Mouse (Mus musculus): ENCODE data around the gene Sord. TPM values are rescaled to one million over a fixed set of nuclear protein-coding genes. Genes with fewer than 3 reads are reported as not detected.
A peak's percentile ranks its signal among the peaks of the same experiment; 100 is the strongest.
"Not testable (repeated sequence)": the region's sequence is repeated elsewhere in the genome, so short reads cannot be mapped to it uniquely, and the experiment has no call there.

The Sord gene
- polyA plus RNA-seq (2015; fragmentation: Nextera tagmentation; extraction: Ambion mirVana): 33.8 and 49.9 TPM in 2 replicates

- no peaks in the 10 kb centered on the region for H3K27me3 ChIP-seq (replicated peaks)
- H3K36me3 ChIP-seq: no peaks in the 10 kb centered on the region
- peak within 1 kb of the TSS; percentile 90 for H3K4me2 ChIP-seq
- H3K9ac ChIP-seq: peak within 1 kb of the TSS; percentile 24; the same call in 1 of the 2 replicates
- ATAC-seq (ENCODE audit: insufficient read depth, low FRiP score, low read depth): peak; percentile 88
- H3K4me3 ChIP-seq (replicated peaks): peak within 1 kb of the TSS; percentile 66
- H3K4me1 ChIP-seq: no peaks in the 10 kb centered on the region
- H3K27ac ChIP-seq: peak within 1 kb of the TSS; percentile 44
- 1% methylated on average over 35 of the region's 35 CpGs for WGBS
- no peaks in the 10 kb centered on the region for H3K9me3 ChIP-seq
Observed at GRCm38 (mm10) chr2:122234611-122235288, at the start of gene Sord. Gene Sord (plus strand): TSS chr2:122234749.

GRCm38 (mm10) chr2:122185086-122185485, 49.5 kb upstream of the Sord start:
- H3K9ac ChIP-seq: no peak overlapping the region
- H3K27ac ChIP-seq: no peak overlapping the region
- no peaks in the 10 kb centered on the region for H3K27me3 ChIP-seq (replicated peaks)
- H3K4me2 ChIP-seq: no peak overlapping the region
- H3K9me3 ChIP-seq: no peaks in the 10 kb centered on the region
- no peaks in the 10 kb centered on the region for H3K4me1 ChIP-seq
- H3K4me3 ChIP-seq (replicated peaks): no peak overlapping the region
- H3K36me3 ChIP-seq: no peaks in the 10 kb centered on the region
- no peak for ATAC-seq (ENCODE audit: insufficient read depth, low FRiP score, low read depth)
- WGBS: 84% methylated on average over 4 of the region's 4 CpGs

- no peaks in the 10 kb centered on the region for H3K4me1 ChIP-seq
- H3K4me2 ChIP-seq: no peak within 1 kb of the TSS
- H3K27me3 ChIP-seq (replicated peaks): no peaks in the 10 kb centered on the region
- H3K27ac ChIP-seq: no peak within 1 kb of the TSS
- no peaks in the 10 kb centered on the region for H3K36me3 ChIP-seq
- 81% methylated on average over 17 of the region's 17 CpGs for WGBS
- ATAC-seq (ENCODE audit: insufficient read depth, low FRiP score, low read depth): no peak
- no peak within 1 kb of the TSS for H3K9ac ChIP-seq
- no peak within 1 kb of the TSS for H3K4me3 ChIP-seq (replicated peaks)
- no peaks in the 10 kb centered on the region for H3K9me3 ChIP-seq
Observed at GRCm38 (mm10) chr2:122186106-122186505, 48.4 kb upstream of the Sord start, which contains the start of the genes Patl2 and Terb2. Gene Patl2 (minus strand): TSS chr2:122186189. Gene Terb2 (plus strand): TSS chr2:122186272.

DNA sequence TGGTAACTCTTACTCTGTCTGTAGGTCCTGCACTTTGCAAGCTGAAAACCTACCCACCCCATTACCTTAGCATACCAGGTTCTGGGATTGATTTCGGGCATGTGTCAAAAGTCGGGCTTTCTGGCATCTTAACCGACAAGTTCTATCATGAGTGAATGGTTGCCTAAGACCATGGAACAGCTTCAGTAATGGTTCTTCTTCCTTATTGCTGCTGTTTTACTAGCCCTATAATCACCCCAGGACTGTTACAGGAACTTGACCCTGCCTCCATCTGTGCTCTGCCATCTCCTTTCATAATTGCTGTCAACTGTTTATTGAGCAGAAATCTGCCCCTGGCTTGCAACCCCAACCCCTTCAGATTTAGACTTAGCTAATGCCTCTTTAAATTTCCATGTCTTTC, 47.8 kb upstream of the Sord start:
- ATAC-seq (ENCODE audit: insufficient read depth, low FRiP score, low read depth): no peak
- H3K4me3 ChIP-seq (replicated peaks): no peak overlapping the region
- 83% methylated on average over 3 of the region's 3 CpGs for WGBS
- no peaks in the 10 kb centered on the region for H3K36me3 ChIP-seq
- no peak overlapping the region for H3K27ac ChIP-seq
- H3K27me3 ChIP-seq (replicated peaks): no peaks in the 10 kb centered on the region
- H3K9ac ChIP-seq: no peak overlapping the region
- H3K4me1 ChIP-seq: no peaks in the 10 kb centered on the region
- H3K9me3 ChIP-seq: no peaks in the 10 kb centered on the region
- H3K4me2 ChIP-seq: no peak overlapping the region

GRCm38 (mm10) chr2:122191849-122192248, 42.7 kb upstream of the Sord start:
- H3K36me3 ChIP-seq: no peaks in the 10 kb centered on the region
- 71% methylated on average over 3 of the region's 3 CpGs for WGBS
- H3K4me2 ChIP-seq: no peak overlapping the region
- H3K9ac ChIP-seq: no peak overlapping the region
- H3K9me3 ChIP-seq: no peaks in the 10 kb centered on the region
- H3K4me1 ChIP-seq: no peaks in the 10 kb centered on the region
- no peak overlapping the region for H3K4me3 ChIP-seq (replicated peaks)
- H3K27ac ChIP-seq: no peak overlapping the region
- no peak for ATAC-seq (ENCODE audit: insufficient read depth, low FRiP score, low read depth)
- no peaks in the 10 kb centered on the region for H3K27me3 ChIP-seq (replicated peaks)

DNA sequence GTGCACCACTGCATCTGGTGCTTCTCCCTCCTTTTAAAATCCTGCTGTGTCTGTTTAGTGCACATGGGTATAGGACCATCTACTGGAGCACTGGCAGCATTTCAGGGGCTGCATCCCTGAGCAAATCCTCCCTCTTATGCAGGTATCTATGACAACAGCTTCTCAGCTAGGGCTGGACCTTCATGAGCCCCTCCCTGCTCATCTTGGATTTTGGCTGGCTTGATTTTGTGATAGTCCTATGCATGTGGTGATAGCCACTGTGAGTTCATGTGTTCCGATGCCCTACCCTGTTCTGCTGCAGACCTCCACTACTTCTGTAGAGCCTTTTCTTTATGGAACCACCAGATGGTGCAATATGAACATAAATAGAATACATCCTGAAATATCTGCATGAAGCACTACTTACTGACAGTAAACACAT, 40.0 kb upstream of the Sord start:
- Histone ChIP-seq H3K4me2 (no peak overlapping the region), H3K9ac (no peak overlapping the region), H3K4me1 (no peaks in the 10 kb centered on the region), H3K27me3 (replicated peaks) (no peaks in the 10 kb centered on the region), H3K27ac (no peak overlapping the region), H3K4me3 (replicated peaks) (no peak overlapping the region), H3K9me3 (no peaks in the 10 kb centered on the region), H3K36me3 (no peaks in the 10 kb centered on the region)
- WGBS: 49% methylated on average over 1 of the region's 1 CpGs
- no peak for ATAC-seq (ENCODE audit: insufficient read depth, low FRiP score, low read depth)

DNA sequence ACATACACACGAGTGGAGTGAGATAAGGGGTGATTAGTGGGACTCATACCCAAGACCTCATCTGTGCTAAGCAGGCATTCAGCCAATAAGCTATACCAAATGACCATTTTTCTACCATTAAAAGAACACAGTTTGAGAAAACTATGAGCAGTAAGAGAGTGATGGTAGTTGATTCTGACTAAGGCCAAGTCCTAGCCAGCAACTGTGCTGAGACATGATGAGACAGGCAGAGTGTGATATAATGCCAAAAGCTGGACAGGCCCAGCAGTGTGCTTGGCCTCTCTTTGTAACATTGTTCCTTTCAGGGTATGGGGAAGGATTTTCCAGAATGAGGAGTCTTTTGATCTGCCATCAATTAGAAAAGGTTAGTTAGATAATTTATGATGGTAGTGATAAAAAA, 33.0 kb upstream of the Sord start:
- Histone ChIP-seq H3K27ac (no peak overlapping the region), H3K4me1 (0 out of 2 replicates have a peak, but pooled peaks cover under 1% of the 10 kb centered on the region), H3K9ac (no peak overlapping the region), H3K4me2 (no peak overlapping the region), H3K36me3 (no peaks in the 10 kb centered on the region), H3K4me3 (replicated peaks) (no peak overlapping the region), H3K9me3 (no peaks in the 10 kb centered on the region), H3K27me3 (replicated peaks) (no peaks in the 10 kb centered on the region)
- no peak for ATAC-seq (ENCODE audit: insufficient read depth, low FRiP score, low read depth)
- WGBS: 55% methylated on average over 1 of the region's 1 CpGs

DNA sequence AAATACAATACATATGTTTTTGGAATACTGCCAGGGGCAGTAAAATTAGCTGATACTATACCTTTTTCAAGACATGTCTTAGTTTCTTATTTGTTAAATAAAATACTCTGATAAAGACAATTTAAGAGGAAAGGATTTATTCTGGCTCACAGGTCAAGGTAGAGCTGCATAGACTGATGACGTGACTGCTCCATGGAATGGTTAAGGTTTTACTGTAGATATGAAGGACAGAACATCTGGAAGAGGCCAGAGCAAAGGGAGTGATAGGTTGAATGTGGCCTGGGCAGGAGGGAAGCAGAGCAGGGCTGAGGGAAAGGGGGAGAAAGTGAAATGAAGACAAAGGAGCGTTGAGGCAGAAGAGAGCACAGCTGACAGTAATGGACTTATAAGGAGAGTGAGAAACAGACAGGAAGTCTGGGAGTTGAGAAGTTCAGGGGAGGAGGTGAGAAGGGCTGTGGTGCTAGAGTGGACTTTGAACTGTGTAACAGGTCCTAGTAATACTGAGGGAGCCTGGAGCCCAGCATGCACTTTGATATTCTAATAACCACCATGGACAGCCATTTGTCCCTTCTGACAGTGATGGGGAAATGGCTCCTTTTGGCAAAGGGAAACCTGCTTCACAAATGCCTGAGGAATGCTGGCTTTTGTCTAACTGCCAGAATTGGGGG, 28.0 kb upstream of the Sord start:
- 0 out of 2 replicates have a peak, but pooled peaks cover 3% of the 10 kb centered on the region for H3K4me1 ChIP-seq
- no peaks in the 10 kb centered on the region for H3K36me3 ChIP-seq
- H3K9me3 ChIP-seq: no peaks in the 10 kb centered on the region
- 42% methylated on average over 2 of the region's 2 CpGs for WGBS
- H3K4me3 ChIP-seq (replicated peaks): no peak overlapping the region
- H3K9ac ChIP-seq: no peak overlapping the region
- no peaks in the 10 kb centered on the region for H3K27me3 ChIP-seq (replicated peaks)
- peak; percentile 70 for ATAC-seq (ENCODE audit: insufficient read depth, low FRiP score, low read depth)
- no peak overlapping the region; the same call in 1 of the 2 replicates for H3K27ac ChIP-seq
- no peak overlapping the region for H3K4me2 ChIP-seq

DNA sequence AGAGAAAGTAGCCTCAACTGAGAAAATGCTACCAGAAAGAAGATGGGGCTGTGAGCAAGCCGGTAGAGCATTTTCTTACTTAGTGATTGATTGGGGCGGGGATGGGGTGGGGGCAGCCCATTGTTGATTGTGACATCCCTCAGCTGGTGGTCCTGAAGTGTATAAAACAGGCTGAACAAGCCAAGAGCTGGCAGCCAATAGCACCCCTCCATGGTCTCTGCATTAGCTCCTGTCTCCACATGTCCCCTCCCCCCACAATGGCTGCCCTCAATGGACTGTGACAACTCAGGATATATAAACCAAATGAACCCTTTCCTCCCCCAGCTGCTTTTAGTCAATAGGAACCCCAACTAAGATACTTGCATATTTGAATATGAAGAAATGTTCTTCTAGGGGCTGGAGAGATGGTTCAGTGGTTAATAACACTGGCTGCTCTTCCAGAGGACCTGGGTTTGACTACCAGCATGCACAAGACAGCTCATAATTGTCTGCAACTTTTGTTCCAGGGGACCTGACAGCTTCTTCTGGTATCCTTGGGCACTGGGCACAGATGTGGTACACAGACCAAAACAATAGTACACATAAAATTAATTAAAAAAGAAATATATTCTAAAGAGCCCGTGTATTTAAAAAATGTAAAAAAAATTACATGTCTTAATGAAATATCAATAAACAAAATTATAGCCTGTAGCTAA, 23.9 kb upstream of the Sord start:
- no peak overlapping the region for H3K4me3 ChIP-seq (replicated peaks)
- H3K4me1 ChIP-seq: 0 out of 2 replicates have a peak, but pooled peaks cover 3% of the 10 kb centered on the region
- 56% methylated on average over 3 of the region's 3 CpGs for WGBS
- no peak overlapping the region for H3K27ac ChIP-seq
- no peak overlapping the region for H3K9ac ChIP-seq
- no peak for ATAC-seq (ENCODE audit: insufficient read depth, low FRiP score, low read depth)
- H3K4me2 ChIP-seq: no peak overlapping the region
- H3K27me3 ChIP-seq (replicated peaks): no peaks in the 10 kb centered on the region
- H3K36me3 ChIP-seq: no peaks in the 10 kb centered on the region
- H3K9me3 ChIP-seq: no peaks in the 10 kb centered on the region

DNA sequence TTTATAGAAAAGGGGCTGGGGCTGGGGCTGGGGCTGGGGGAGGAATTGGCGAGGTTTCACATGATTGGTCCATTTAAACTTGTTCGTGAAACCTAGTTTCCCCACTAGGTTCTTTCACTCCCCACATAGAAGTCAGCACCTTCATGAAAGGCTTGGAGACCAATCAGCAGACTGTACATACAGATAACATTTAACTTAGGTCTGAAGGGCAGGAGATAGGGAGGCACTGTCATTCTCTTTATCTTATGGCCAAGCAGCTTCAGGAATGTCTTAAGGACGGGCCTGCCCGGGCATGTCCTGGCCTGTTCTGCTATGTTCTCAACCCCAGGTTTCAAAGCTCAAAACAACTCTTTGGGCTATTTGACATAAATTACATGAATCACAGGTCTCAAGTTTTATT, 17.5 kb upstream of the Sord start:
- not testable (repeated sequence) for H3K4me1 ChIP-seq; H3K4me3 ChIP-seq (replicated peaks); H3K27me3 ChIP-seq (replicated peaks); H3K4me2 ChIP-seq; H3K9ac ChIP-seq; ATAC-seq (ENCODE audit: insufficient read depth, low FRiP score, low read depth); H3K9me3 ChIP-seq; H3K27ac ChIP-seq; H3K36me3 ChIP-seq
- 83% methylated on average over 4 of the region's 4 CpGs for WGBS

DNA sequence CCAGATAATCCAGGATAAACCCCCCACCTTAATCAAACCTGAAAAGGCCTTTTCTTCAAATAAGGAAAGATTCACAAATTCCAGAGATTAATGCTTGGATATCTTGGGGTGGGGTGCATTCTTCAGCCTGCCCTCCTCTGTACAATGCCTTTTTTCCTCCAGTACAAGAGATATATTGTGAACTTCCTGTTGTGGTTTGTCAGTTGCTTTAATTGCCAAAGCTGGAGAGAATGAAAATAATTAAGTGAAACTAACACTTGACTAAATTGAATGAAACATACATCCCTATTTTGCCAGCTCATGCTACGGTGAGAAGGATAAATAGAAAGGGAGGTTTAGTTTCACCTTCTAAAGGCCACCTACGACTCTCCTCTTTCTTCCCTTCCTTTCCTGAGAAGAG, 16.3 kb upstream of the Sord start:
- 79% methylated on average over 2 of the region's 2 CpGs for WGBS
- ATAC-seq (ENCODE audit: insufficient read depth, low FRiP score, low read depth): no peak
- no peak overlapping the region for H3K4me3 ChIP-seq (replicated peaks)
- H3K4me2 ChIP-seq: no peak overlapping the region
- H3K36me3 ChIP-seq: no peaks in the 10 kb centered on the region
- no peak overlapping the region for H3K9ac ChIP-seq
- no peaks in the 10 kb centered on the region for H3K4me1 ChIP-seq
- no peaks in the 10 kb centered on the region for H3K27me3 ChIP-seq (replicated peaks)
- H3K27ac ChIP-seq: no peak overlapping the region
- no peaks in the 10 kb centered on the region for H3K9me3 ChIP-seq

DNA sequence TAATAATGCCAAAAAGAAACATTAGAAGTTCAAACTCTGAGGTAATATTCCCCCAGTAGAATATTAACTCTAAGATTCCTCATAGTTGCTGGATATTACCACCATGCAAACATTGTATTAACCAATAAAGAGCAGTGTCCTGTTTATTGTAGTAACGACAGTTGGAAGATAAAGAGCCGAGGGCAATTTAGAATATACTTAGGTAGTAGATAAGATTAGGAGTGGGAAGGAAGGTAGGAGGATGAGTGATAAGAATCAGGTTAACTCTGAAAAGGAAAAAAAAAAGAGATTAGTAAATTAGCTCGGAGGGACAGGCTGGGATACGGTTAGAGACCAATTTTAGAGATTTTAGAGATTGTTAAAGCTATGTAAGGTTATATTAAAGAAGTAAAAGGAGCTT, 13.2 kb upstream of the Sord start:
- Histone ChIP-seq H3K9ac (no peak overlapping the region), H3K27me3 (replicated peaks) (no peaks in the 10 kb centered on the region), H3K4me2 (no peak overlapping the region), H3K27ac (no peak overlapping the region), H3K36me3 (no peaks in the 10 kb centered on the region), H3K9me3 (no peaks in the 10 kb centered on the region), H3K4me3 (replicated peaks) (no peak overlapping the region), H3K4me1 (no peaks in the 10 kb centered on the region)
- ATAC-seq (ENCODE audit: insufficient read depth, low FRiP score, low read depth): no peak
- WGBS: 33% methylated on average over 4 of the region's 4 CpGs
